10 mouse cellular contexts compared by ENCODE assay signal in genomic region chr14:27338034-27338708, GRCm38 (mm10).
DNase-seq lines count a peak whose midpoint lies in the region; ATAC-seq and TF ChIP-seq lines count a peak whose summit lies in the region.
"Had no signal": no experiment of that assay in that cellular context is flagged by ENCODE, and none has a peak within 500 bp of the region (broad histone marks: within the 10 kb centered on the region; RNA-seq: fewer than 3 reads in every experiment).

No protein-coding gene starts in this region.

- H3K27ac ChIP-seq in cortical plate, adult 2 months (ENCODE audit: insufficient read depth, low read length), result peak overlapping the region; percentile 36; the same call in 1 of the 2 replicates
- no peak overlapping the region for H3K27ac ChIP-seq in limb, embryonic 14.5 days (replicated peaks; ENCODE audit: low read depth, low read length)
- H3K27ac ChIP-seq: midbrain, embryonic 12.5 days had no signal

- H3K36me3 ChIP-seq in G1E (replicated peaks), result peaks cover 3% of the 10 kb centered on the region
- no peaks in the 10 kb centered on the region for H3K36me3 ChIP-seq in limb, embryonic 14.5 days (ENCODE audit: control insufficient read depth, insufficient read depth, low read length)
- H3K36me3 ChIP-seq: midbrain, embryonic 12.5 days had no signal

- peaks cover 17% of the 10 kb centered on the region; the same call in 1 of the 2 replicates for H3K27me3 ChIP-seq in G1E (ENCODE audit: insufficient read depth, low read length)
- no peaks in the 10 kb centered on the region for H3K27me3 ChIP-seq in limb, embryonic 14.5 days (ENCODE audit: control insufficient read depth, insufficient read depth, low read length)

- no peaks in the 10 kb centered on the region for H3K9me3 ChIP-seq in G1E (replicated peaks)
- no peaks in the 10 kb centered on the region for H3K9me3 ChIP-seq in limb, embryonic 14.5 days (ENCODE audit: control insufficient read depth, low read length)
- H3K9me3 ChIP-seq: midbrain, embryonic 12.5 days had no signal

- H3K4me1 ChIP-seq in G1E (ENCODE audit: insufficient read depth, low read depth, low read length), result peaks cover 67% of the 10 kb centered on the region
- peaks cover 7% of the 10 kb centered on the region for H3K4me1 ChIP-seq in cortical plate, adult 2 months (ENCODE audit: control insufficient read depth, insufficient read depth, low read length)
- peaks cover 20% of the 10 kb centered on the region for H3K4me1 ChIP-seq in limb, embryonic 14.5 days (ENCODE audit: control insufficient read depth, insufficient read depth, low read length)

- peak overlapping the region; percentile 96 for H3K4me2 ChIP-seq in limb, embryonic 14.5 days (replicated peaks; ENCODE audit: low read depth, low read length, severe bottlenecking)
- H3K4me2 ChIP-seq: midbrain, embryonic 12.5 days had no signal

- no peak overlapping the region for H3K9ac ChIP-seq in limb, embryonic 14.5 days (ENCODE audit: low read depth, low read length, severe bottlenecking)
- H3K9ac ChIP-seq: midbrain, embryonic 12.5 days had no signal

- ATAC-seq in G1E (ENCODE audit: extremely low read depth, insufficient number of reproducible peaks, low FRiP score, poor library complexity, severe bottlenecking), result no peak
- no peak for ATAC-seq in limb, embryonic 14.5 days (ENCODE audit: low FRiP score, low read depth)
- no peak for ATAC-seq in granulocyte monocyte progenitor cell, adult 5-6 weeks (replicated peaks; ENCODE audit: poor library complexity, severe bottlenecking)

- peak; percentile 46 to 57 for DNase-seq in kidney, adult 8-10 months
- no peak for DNase-seq in kidney, adult 18-20 months
- DNase-seq in 3T3-L1 (ENCODE audit: low read depth, low spot score), result peak; percentile 83
- no peak for DNase-seq in G1E (ENCODE audit: low spot score)
- peak; percentile 85 for DNase-seq in limb, embryonic 14.5 days (ENCODE audit: low spot score)
- DNase-seq in urinary bladder, postnatal 36 days (ENCODE audit: low spot score in 2 of 2), result no peak

- TF ChIP-seq CTCF in G1E (IDR thresholded peaks at IDR 0.05; ENCODE audit: low read depth, low read length), result no peak
- no peak for TF ChIP-seq CTCF in cortical plate, adult 2 months (IDR thresholded peaks at IDR 0.05; ENCODE audit: extremely low read depth, insufficient read depth, low read length)

- 30% methylated on average over 12 of the region's 12 CpGs for WGBS in limb, embryonic 14.5 days

- TF ChIP-seq POLR2A in cortical plate, adult 2 months (IDR thresholded peaks at IDR 0.05; ENCODE audit: extremely low read depth, insufficient read depth, low read length), result no peak
- TF ChIP-seq POLR2A in limb, embryonic 14.5 days (IDR thresholded peaks at IDR 0.05; ENCODE audit: borderline replicate concordance, extremely low read depth, insufficient read depth, insufficient read length), result no peak

- peak overlapping the region; percentile 52; the same call in 1 of the 2 replicates for H3K4me3 ChIP-seq in G1E (ENCODE audit: low read depth, low read length)
- peak overlapping the region; percentile 93 for H3K4me3 ChIP-seq in cortical plate, adult 2 months (ENCODE audit: insufficient read depth, low read length)
- peak overlapping the region; percentile 64 for H3K4me3 ChIP-seq in limb, embryonic 14.5 days (replicated peaks; ENCODE audit: low read length)
- H3K4me3 ChIP-seq: erythroblast, embryonic 14.5 days; midbrain, embryonic 12.5 days had no signal

Comparison
In these comparisons a context has a peak if more than half of its experiments do, and no peak if none do; other contexts are left out.
1. DNase-seq: peak in kidney, adult 8-10 months (2 of 2), 3T3-L1 (single experiment) and limb, embryonic 14.5 days (single experiment); none in kidney, adult 18-20 months (single experiment), G1E (single experiment) and urinary bladder, postnatal 36 days (0 of 2).
2. Peak in every context shown above with its lines, with median percentiles within 50 percentile points of each other: H3K4me3 ChIP-seq.